Mouse (Mus musculus) hindbrain, postnatal 0 days (tissue): ENCODE measurements around the gene Myd88. TPM values are rescaled to one million over a fixed set of nuclear protein-coding genes. Genes with fewer than 3 reads are reported as not detected.

Experiments
- ATAC-seq: fragments of 200-750 bp; cut with Nextera tagmentation; 2 replicates; pipeline ENCODE4 v1.8.0; 2017; ENCODE audit warnings: mild to moderate bottlenecking, moderate TSS enrichment, moderate library complexity
- DNase-seq: peaks from one replicate; pipeline ENCODE4 v3.0.0-alpha.2; 2015; ENCODE audit warnings: low spot score
- H3K27ac ChIP-seq: fragments of 300-500 bp; sonication (generic); 2 replicates; pipeline ENCODE4 v1.5.1; 2014; ENCODE audit warnings: mild to moderate bottlenecking
- H3K27me3 ChIP-seq: fragments of 300-500 bp; sonication (generic); 2 replicates; pipeline ENCODE4 v1.6.1; 2014; ENCODE audit warnings: low read length, mixed read lengths; ENCODE audit not compliant: insufficient read depth
- H3K36me3 ChIP-seq: fragments of 300-500 bp; sonication (generic); 2 replicates; pipeline ENCODE4 v1.6.1; 2014; ENCODE audit warnings: low read length, mixed read lengths; ENCODE audit not compliant: insufficient read depth
- H3K4me1 ChIP-seq: fragments of 300-500 bp; sonication (generic); 2 replicates; pipeline ENCODE4 v1.6.1; 2014; ENCODE audit warnings: antibody characterized with exemption, low read length, mixed read lengths; ENCODE audit not compliant: insufficient read depth
- H3K4me2 ChIP-seq: fragments of 300-500 bp; sonication (generic); 2 replicates; pipeline ENCODE4 v1.6.1; 2014; ENCODE audit warnings: low read depth, mild to moderate bottlenecking, low read length, moderate library complexity, mixed read lengths
- H3K4me3 ChIP-seq: fragments of 300-500 bp; sonication (generic); 2 replicates; pipeline ENCODE4 v1.5.1; 2014; ENCODE audit warnings: low read length
- H3K9ac ChIP-seq: fragments of 300-500 bp; sonication (generic); replicated peaks from 2 replicates; pipeline ENCODE4 v1.6.1; 2014; ENCODE audit warnings: mild to moderate bottlenecking, low read length, moderate library complexity, mixed read lengths
- H3K9me3 ChIP-seq: fragments of 300-500 bp; sonication (generic); 2 replicates; pipeline ENCODE4 v1.6.1; 2016; ENCODE audit warnings: low read length, mixed read lengths
- CTCF ChIP-seq: IDR thresholded peaks from 2 replicates; pipeline ENCODE4 v1.5.1; 2016; ENCODE audit warnings: antibody characterized with exemption, control low read depth, low read depth
- WGBS: fragments of 180-500 bp; shearing (Covaris S2); extraction: QIAGEN DNeasy Blood & Tissue Kit; methylation state at CpG from one replicate; pipeline ENCODE4 v1.1.7; 2014; 5-methylcytosine and 5-hydroxymethylcytosine counted together
- polyA plus RNA-seq: library from polyadenylated mRNA; unstranded; fragments of >200 nt; fragmentation: Nextera tagmentation; extraction: Ambion mirVana; gene quantifications from 2 replicates; pipeline ENCODE4 v1.2.1, GENCODE M21; 2015
- total RNA-seq: library from RNA; depleted of rRNA; stranded (reverse); fragments of >200 nt; gene quantifications from 2 replicates; pipeline ENCODE4 v1.2.3, GENCODE M21; 2014; rRNA removed

Gene Myd88
- total and polyA plus RNA-seq, 2 experiments from 2014 or later = 3.9 to 5.2 TPM

- no peaks in the 10 kb centered on the region for H3K27me3 ChIP-seq
- WGBS = 87% methylated on average over 1 of the region's 1 CpGs
- H3K4me2 ChIP-seq = no peak overlapping the region
- no peak overlapping the region for H3K9ac ChIP-seq
- DNase-seq = no peak
- no peak for TF ChIP-seq CTCF
- H3K9me3 ChIP-seq = no peaks in the 10 kb centered on the region
- no peaks in the 10 kb centered on the region for H3K4me1 ChIP-seq
- H3K4me3 ChIP-seq = no peak overlapping the region
- no peak for ATAC-seq
- no peaks in the 10 kb centered on the region for H3K36me3 ChIP-seq
- no peak overlapping the region for H3K27ac ChIP-seq
Observed at GRCm38 (mm10) chr9:119309067-119309466, 32.1 kb downstream of the Myd88 start.

GRCm38 (mm10) chr9:119305863-119306262, 35.3 kb downstream of the Myd88 start:
- no peak for TF ChIP-seq CTCF
- Histone ChIP-seq H3K9me3 (no peaks in the 10 kb centered on the region), H3K36me3 (no peaks in the 10 kb centered on the region; the same call in 1 of the 2 replicates), H3K27ac (no peak overlapping the region), H3K4me1 (no peaks in the 10 kb centered on the region), H3K9ac (no peak overlapping the region), H3K4me3 (no peak overlapping the region), H3K4me2 (no peak overlapping the region), H3K27me3 (no peaks in the 10 kb centered on the region)
- 93% methylated on average over 7 of the region's 7 CpGs for WGBS
- DNase-seq = no peak
- no peak for ATAC-seq

- Histone ChIP-seq H3K9ac (no peak overlapping the region), H3K36me3 (no peaks in the 10 kb centered on the region; the same call in 1 of the 2 replicates), H3K9me3 (no peaks in the 10 kb centered on the region), H3K4me3 (no peak overlapping the region), H3K4me1 (no peaks in the 10 kb centered on the region), H3K27ac (no peak overlapping the region), H3K27me3 (no peaks in the 10 kb centered on the region), H3K4me2 (no peak overlapping the region)
- ATAC-seq (no peak), DNase-seq (no peak)
- 98% methylated on average over 3 of the region's 3 CpGs for WGBS
- TF ChIP-seq CTCF = no peak
Observed at GRCm38 (mm10) chr9:119298563-119298962, 42.6 kb downstream of the Myd88 start.

GRCm38 (mm10) chr9:119297696-119298095, 43.5 kb downstream of the Myd88 start:
- no peak for TF ChIP-seq CTCF
- no peak overlapping the region for H3K4me2 ChIP-seq
- no peak overlapping the region for H3K4me3 ChIP-seq
- no peak for DNase-seq
- no peak overlapping the region for H3K27ac ChIP-seq
- H3K9ac ChIP-seq = no peak overlapping the region
- H3K4me1 ChIP-seq = no peaks in the 10 kb centered on the region
- H3K36me3 ChIP-seq = no peaks in the 10 kb centered on the region; the same call in 1 of the 2 replicates
- no peaks in the 10 kb centered on the region for H3K9me3 ChIP-seq
- ATAC-seq = no peak
- WGBS = 85% methylated on average over 6 of the region's 6 CpGs
- H3K27me3 ChIP-seq = no peaks in the 10 kb centered on the region

GRCm38 (mm10) chr9:119290791-119291190, 50.4 kb downstream of the Myd88 start:
- H3K36me3 ChIP-seq = peaks cover 11% of the 10 kb centered on the region; the same call in 1 of the 2 replicates
- no peak overlapping the region for H3K4me3 ChIP-seq
- H3K9ac ChIP-seq = no peak overlapping the region
- H3K27me3 ChIP-seq = no peaks in the 10 kb centered on the region
- DNase-seq (no peak), ATAC-seq (no peak)
- no peak overlapping the region for H3K4me2 ChIP-seq
- no peaks in the 10 kb centered on the region for H3K4me1 ChIP-seq
- H3K9me3 ChIP-seq = no peaks in the 10 kb centered on the region
- TF ChIP-seq CTCF = no peak
- WGBS = 82% methylated on average over 3 of the region's 3 CpGs
- no peak overlapping the region for H3K27ac ChIP-seq

Other genes starting within 250 kb of the Myd88 start
- 15.1 and 17.0 TPM in 2 replicates for gene Plcd1, start 247.9 kb downstream of the Myd88 start, total RNA-seq
- 14.2 and 18.1 TPM in 2 replicates for gene Plcd1, start 247.9 kb downstream of the Myd88 start, polyA plus RNA-seq
- 0.93 and 1.1 TPM in 2 replicates for gene Dlec1, start 238.9 kb downstream of the Myd88 start, total RNA-seq
- 0.95 and 1.4 TPM in 2 replicates for gene Dlec1, start 238.9 kb downstream of the Myd88 start, polyA plus RNA-seq
- 3.8 and 4.0 TPM in 2 replicates for gene Acaa1b, start 184.3 kb downstream of the Myd88 start, total RNA-seq
- gene Acaa1b, start 184.3 kb downstream of the Myd88 start, polyA plus RNA-seq = 3.9 and 4.0 TPM in 2 replicates
- gene Gm47289, start 182.2 kb downstream of the Myd88 start, total RNA-seq = not detected in 2 replicates
- not detected in 2 replicates for gene Gm47289, start 182.2 kb downstream of the Myd88 start, polyA plus RNA-seq
- not detected in 2 replicates for gene Slc22a13, start 132.3 kb downstream of the Myd88 start, total RNA-seq
- gene Slc22a13, start 132.3 kb downstream of the Myd88 start, polyA plus RNA-seq = not detected in 2 replicates
- gene Oxsr1, start 19.0 kb downstream of the Myd88 start, total RNA-seq = 39.6 and 41.0 TPM in 2 replicates
- 9.6 and 10.9 TPM in 2 replicates for gene Oxsr1, start 19.0 kb downstream of the Myd88 start, polyA plus RNA-seq
- 158 and 180 TPM in 2 replicates for gene Acaa1a, start 1.7 kb downstream of the Myd88 start, total RNA-seq
- gene Acaa1a, start 1.7 kb downstream of the Myd88 start, polyA plus RNA-seq = 91.1 and 91.5 TPM in 2 replicates
- gene Xylb, start 16.0 kb upstream of the Myd88 start, total RNA-seq = 2.8 and 4.5 TPM in 2 replicates
- gene Xylb, start 16.0 kb upstream of the Myd88 start, polyA plus RNA-seq = 3.2 and 3.3 TPM in 2 replicates
- gene Slc22a14, start 24.1 kb upstream of the Myd88 start, total RNA-seq = not detected in 2 replicates
- gene Slc22a14, start 24.1 kb upstream of the Myd88 start, polyA plus RNA-seq = 0.14 TPM in 1 of 2 replicates, not detected in the other
- gene Acvr2b, start 60.7 kb upstream of the Myd88 start, total RNA-seq = 24.3 and 38.0 TPM in 2 replicates
- 21.8 and 28.2 TPM in 2 replicates for gene Acvr2b, start 60.7 kb upstream of the Myd88 start, polyA plus RNA-seq
- gene Exog, start 103.5 kb upstream of the Myd88 start, total RNA-seq = 16.6 and 19.4 TPM in 2 replicates
- 30.1 and 30.6 TPM in 2 replicates for gene Exog, start 103.5 kb upstream of the Myd88 start, polyA plus RNA-seq
- 0.68 and 1.5 TPM in 2 replicates for gene Scn5a, start 237.6 kb upstream of the Myd88 start, total RNA-seq
- 0.24 TPM in 2 replicates for gene Scn5a, start 237.6 kb upstream of the Myd88 start, polyA plus RNA-seq